Mouse (Mus musculus) adrenal gland, postnatal 14 days (tissue): ENCODE results near the gene Klhl29. TPM values are rescaled to one million over a fixed set of nuclear protein-coding genes. Genes with fewer than 3 reads are reported as not detected.

Experiments used
- DNase-seq: peaks from one replicate; pipeline ENCODE4 v3.0.0; 2021; ENCODE audit warnings: mixed read lengths
- total RNA-seq: library from RNA; stranded (reverse); gene quantifications from 2 replicates; pipeline ENCODE4 v1.2.3, GENCODE M21; 2021

The Klhl29 gene
- total RNA-seq, 1 experiment from 2014 or later, result 10.4 TPM

DNA sequence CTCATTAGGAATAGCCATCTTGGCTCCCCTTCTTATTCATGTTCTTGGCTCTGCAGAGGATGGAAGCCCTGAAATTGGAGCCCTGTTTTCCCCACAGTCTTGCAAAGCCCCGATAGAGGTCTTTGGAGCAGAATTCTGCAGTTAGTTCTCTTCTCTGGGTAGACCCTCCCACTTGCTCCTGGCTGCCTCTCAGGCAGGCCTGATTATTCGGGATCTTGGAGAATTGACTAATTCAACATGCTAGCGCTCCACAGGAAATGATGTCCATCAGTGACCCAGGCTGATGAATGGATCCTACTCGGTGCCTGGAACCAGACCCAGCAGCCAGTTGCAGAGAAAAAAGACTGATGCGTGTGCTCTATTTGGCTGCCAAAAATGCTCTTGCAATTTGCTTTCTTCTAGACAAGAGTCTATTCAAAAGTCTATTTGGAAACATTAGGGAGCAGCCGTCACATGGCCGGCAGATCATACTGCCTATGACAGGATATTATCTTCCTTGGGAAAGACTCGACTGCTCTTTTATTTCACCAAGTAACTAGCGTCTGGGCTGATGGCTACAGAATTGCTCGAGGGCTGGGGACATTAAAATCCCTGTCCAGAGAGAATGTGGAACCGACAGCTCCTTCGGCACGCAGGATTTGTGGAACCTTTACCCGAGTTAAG, 155.4 kb downstream of the Klhl29 start:
- DNase-seq, result no peak

DNA sequence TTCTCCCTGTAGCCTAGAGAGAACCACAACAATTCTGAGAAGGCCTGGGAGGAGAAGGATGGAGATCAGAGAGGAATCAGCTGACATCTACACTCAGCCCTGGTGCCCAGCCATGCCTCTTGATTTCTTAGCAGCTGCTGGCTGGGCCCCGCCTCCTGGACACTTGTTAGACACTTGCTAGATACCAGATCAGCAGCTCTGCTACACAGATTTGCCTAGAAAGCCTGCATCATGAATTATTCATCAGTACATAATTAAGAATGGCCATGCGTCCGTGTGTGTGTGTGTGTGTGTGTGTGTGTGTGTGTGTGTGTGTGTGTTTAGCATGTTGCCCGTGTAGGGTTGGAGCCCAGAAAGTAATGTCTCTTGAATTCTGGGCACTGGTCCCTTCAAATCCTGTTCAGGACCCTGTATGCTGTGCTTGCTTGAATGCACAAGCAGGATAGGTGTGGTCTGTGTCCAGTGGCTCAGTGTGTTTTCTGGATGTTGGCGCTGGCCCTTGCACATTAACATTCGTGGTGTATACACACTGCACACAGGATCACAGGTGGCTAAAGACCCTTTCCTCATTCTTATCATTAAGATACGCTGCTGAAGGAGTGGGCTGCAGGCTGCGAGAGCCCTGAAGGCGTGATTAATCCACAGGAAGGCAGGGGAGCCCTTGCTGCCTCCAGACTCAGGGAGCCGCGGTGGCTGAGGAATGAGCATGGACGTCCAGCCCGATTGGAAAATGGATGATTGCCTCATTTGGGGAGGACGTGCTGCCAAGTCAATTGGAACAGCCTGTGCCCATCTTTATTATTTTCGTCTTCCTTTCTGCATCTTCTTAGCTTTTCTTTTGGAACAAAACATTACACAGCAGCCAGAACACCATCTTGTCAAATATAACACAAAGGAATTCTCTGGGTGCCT, 159.4 kb downstream of the Klhl29 start:
- DNase-seq, result peak; percentile 53

GRCm38 (mm10) chr12:5214266-5214665, 161.2 kb downstream of the Klhl29 start:
- peak; percentile 55 for DNase-seq

- peak; percentile 96 for DNase-seq
These were observed 162.0 kb downstream of the Klhl29 start for GRCm38 (mm10) chr12:5213339-5214104.

GRCm38 (mm10) chr12:5211884-5212283, 163.6 kb downstream of the Klhl29 start:
- DNase-seq, result no peak

DNA sequence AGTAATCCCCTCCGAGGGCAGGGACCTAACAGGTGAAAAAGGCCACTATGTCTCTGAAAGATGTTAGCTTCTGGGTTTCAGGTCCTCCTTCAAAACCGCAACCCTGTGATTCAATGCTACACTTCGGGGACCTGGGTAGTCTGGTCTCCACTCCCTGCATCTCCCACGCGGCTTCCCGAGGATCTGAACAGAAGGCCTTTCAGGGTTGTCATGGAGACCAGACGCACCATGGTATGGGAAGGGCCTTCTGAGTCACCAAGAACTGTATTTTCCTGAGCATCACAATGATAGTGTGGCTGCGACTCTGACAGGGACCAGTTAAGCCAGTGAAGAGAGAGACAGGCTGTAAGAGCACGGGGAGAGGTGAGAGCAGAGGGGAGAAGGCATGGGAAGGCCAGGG, 164.7 kb downstream of the Klhl29 start:
- no peak for DNase-seq

GRCm38 (mm10) chr12:5207941-5208905, 167.3 kb downstream of the Klhl29 start:
- DNase-seq, result peak; percentile 54

- no peak for DNase-seq
These were observed 168.3 kb downstream of the Klhl29 start for GRCm38 (mm10) chr12:5207172-5207571.

DNA sequence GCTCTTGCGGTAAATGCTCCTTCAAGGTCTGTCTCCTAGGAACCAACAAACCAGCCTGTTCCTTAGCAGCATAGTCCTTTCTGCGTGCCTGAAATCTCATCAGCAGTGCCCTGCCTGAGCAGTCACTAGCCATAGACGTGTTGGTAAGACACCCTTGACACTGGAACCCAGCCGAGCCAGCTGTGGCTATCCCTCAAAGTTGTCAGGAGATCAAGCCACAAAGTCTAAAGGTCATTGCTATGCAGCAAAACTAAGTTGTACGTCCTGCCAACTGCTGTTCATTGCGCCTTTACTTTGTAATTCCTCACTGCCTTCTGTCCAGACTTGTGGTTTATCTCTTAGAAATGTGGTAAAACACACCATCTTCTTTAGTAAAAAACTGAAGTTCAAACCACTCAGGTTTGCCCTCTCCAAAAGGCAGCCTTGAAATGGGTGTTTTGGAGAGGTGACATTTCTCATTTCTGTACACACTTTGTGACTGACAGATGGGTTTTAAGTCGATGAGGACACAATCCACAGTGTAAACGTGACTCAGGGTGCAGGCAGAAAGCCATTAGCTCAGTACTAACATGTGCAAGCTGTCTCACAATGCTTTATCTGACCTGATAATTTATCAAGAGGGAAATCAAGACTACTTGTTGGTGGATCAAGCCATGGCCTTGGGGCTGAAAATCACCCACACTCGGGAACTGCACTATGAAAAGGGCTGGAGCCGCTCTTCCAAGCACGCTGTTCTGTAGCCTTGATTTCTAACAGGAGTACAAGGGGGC, 171.2 kb downstream of the Klhl29 start:
- peak; percentile 86 for DNase-seq

- no peak for DNase-seq
These were observed 172.1 kb downstream of the Klhl29 start for GRCm38 (mm10) chr12:5203385-5203784.

DNA sequence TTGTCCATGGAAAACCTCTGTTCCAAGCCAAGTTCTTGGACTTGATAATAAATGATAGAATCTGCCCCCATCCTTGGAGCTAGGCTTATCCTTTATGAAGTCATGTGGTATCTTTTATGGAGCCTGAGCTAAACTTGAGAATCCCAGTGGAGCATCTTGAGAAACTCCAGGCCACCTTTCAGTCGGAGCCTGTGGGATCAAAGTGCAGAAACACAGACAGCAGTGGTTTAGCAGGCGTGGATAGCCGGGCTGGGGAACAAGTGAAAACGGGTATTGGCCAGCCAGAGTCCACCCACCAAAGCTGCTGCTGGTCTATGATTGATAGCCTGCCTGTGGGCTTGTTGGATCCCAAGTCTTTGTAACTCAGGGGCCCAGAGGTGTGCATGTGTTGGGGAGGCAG, 177.2 kb downstream of the Klhl29 start:
- DNase-seq, result no peak

DNA sequence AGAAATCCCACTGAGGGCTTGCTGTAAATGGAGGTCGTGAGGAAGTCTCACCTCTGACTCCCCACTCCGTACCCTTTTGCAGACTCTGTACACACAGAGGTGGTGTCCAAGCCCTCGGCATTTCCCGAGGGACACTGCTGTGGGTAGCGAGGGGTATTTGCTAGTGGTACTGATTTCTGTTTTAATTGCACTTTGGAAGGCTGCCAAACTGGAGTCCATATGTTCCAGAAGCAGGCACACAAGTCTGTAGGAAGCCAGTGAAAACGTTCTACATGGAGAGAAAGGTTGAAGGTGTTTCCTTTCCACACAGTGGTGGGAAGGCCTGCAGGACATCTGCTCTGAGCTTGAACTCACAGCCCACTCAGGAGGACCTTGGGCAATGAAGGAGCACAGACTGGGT, 181.3 kb downstream of the Klhl29 start:
- no peak for DNase-seq

- peak; percentile 42 for DNase-seq
These were observed 183.1 kb downstream of the Klhl29 start for GRCm38 (mm10) chr12:5192380-5192718.

GRCm38 (mm10) chr12:5191628-5192379, 183.7 kb downstream of the Klhl29 start:
- peak; percentile 89 for DNase-seq

DNA sequence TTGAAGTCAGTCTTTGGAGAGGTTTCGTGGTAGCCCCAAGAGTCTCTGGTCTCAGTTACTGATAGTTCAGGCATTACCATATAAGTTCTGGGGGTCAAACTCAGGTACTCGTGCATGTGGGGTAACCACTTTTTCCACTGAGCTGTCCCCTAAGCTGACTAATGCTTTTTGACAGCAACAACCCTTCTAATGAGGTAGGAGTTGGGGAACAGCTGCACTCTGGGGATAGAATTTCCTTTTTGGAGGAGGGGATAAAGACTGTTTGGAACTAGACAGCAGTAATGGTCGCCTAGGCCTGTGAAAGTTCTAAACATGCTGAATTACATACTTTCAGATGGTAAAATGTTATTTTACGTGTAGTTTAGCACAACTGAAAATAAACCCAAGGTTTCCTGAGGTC, 184.3 kb downstream of the Klhl29 start:
- DNase-seq, result no peak

GRCm38 (mm10) chr12:5189446-5190150, 185.9 kb downstream of the Klhl29 start:
- DNase-seq, result no peak

GRCm38 (mm10) chr12:5188899-5189298, 186.6 kb downstream of the Klhl29 start:
- DNase-seq, result no peak

DNA sequence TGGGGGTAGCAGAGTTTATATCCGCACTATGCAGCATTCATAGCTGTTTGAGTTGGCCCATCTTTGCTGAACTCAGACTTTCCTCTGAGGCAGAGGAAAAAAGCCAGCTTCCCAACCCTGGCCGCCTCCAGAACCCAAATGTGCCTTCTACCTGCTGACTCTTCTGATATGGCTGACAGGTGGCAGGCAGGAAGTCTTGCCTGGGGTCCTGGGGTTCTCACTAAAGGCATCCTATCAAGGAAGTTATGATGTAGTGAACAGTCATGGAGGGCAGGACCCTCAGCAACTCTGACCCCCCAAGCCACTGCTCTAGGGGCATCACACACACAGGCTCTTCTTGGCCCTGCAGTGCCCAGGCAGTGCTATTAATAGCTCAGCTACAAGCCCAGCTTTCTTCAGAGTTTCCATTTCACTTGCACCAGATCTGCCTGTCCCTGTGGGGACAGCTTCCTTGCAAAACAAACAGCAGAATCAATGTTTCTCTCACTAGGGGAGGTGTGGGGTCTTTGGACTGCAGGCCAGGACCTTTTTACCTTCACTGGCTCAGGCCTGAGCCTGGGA, 187.6 kb downstream of the Klhl29 start:
- DNase-seq, result no peak

DNA sequence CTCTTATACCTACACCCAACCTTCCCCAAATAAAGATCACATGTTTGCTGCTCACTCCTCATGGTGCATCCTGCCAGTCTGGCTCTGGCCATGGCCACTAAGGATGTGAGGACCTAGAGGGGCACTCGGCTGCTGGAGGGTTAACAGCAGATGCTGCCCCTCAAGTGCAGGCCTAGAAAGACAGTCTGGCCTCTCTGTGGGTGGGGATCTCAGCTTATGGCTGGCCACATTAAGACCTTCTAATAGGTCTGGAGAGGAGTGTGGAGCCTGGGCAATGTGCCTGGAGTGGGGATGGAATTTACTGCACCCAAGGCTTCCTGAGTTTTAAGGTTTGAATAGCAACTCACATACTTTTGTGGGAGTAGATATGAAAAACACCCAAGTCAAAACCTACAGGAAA, 188.8 kb downstream of the Klhl29 start:
- DNase-seq, result no peak
